Mouse (Mus musculus): Measurements from ENCODE around the gene Gm11444. TPM values are rescaled to one million over a fixed set of nuclear protein-coding genes. Genes with fewer than 3 reads are reported as not detected.

Gm11444 gene
- not detected in 2 replicates for total RNA-seq (2014; rRNA removed)
- polyA plus RNA-seq (2012; rRNA removed) = not detected in 2 replicates

- Histone ChIP-seq H3K27me3 (ENCODE audit: control insufficient read depth, insufficient read depth, low read length) (no peaks in the 10 kb centered on the region), H3K9ac (ENCODE audit: low read depth, low read length) (no peak within 1 kb of the TSS), H3K79me2 (ENCODE audit: control insufficient read depth, insufficient read depth, low read length) (no peaks in the 10 kb centered on the region), H3K4me1 (ENCODE audit: control insufficient read depth, insufficient read depth, low read length) (no peaks in the 10 kb centered on the region), H3K36me3 (ENCODE audit: control insufficient read depth, insufficient read depth, low read length) (no peaks in the 10 kb centered on the region), H3K27ac (replicated peaks; ENCODE audit: insufficient read depth, low read depth, low read length) (no peak within 1 kb of the TSS), H3K4me3 (ENCODE audit: insufficient read depth, low read depth, low read length) (no peak within 1 kb of the TSS)
- TF ChIP-seq CTCF (IDR thresholded peaks at IDR 0.05; ENCODE audit: low read depth, low read length) (no peak), POLR2A (IDR thresholded peaks at IDR 0.05; ENCODE audit: extremely low read depth, insufficient read depth, low read length) (no peak)
- DNase-seq (ENCODE audit: extremely low read depth, low read depth, low spot score) = no peak
- WGBS = 85% methylated on average over 6 of the region's 6 CpGs
Measured at GRCm38 (mm10) chr11:85850233-85850632, at the start of gene Gm11444. Gm11444 (minus strand) TSS chr11:85850333.

- no peaks in the 10 kb centered on the region for H3K79me2 ChIP-seq (ENCODE audit: control insufficient read depth, insufficient read depth, low read length)
- peaks cover 21% of the 10 kb centered on the region for H3K27me3 ChIP-seq (ENCODE audit: control insufficient read depth, insufficient read depth, low read length)
- no peak for TF ChIP-seq POLR2A (IDR thresholded peaks at IDR 0.05; ENCODE audit: extremely low read depth, insufficient read depth, low read length)
- no peak for TF ChIP-seq CTCF (IDR thresholded peaks at IDR 0.05; ENCODE audit: low read depth, low read length)
- H3K4me1 ChIP-seq (ENCODE audit: control insufficient read depth, insufficient read depth, low read length) = no peaks in the 10 kb centered on the region
- no peak overlapping the region for H3K4me3 ChIP-seq (ENCODE audit: insufficient read depth, low read depth, low read length)
- WGBS = 67% methylated on average over 12 of the region's 13 CpGs
- H3K27ac ChIP-seq (replicated peaks; ENCODE audit: insufficient read depth, low read depth, low read length) = no peak overlapping the region
- H3K36me3 ChIP-seq (ENCODE audit: control insufficient read depth, insufficient read depth, low read length) = no peaks in the 10 kb centered on the region
- DNase-seq (ENCODE audit: extremely low read depth, low read depth, low spot score) = no peak
- no peak overlapping the region for H3K9ac ChIP-seq (ENCODE audit: low read depth, low read length)
Measured at GRCm38 (mm10) chr11:85896335-85896985, 46.3 kb upstream of the Gm11444 start.

GRCm38 (mm10) chr11:85894731-85895545, 44.8 kb upstream of the Gm11444 start:
- TF ChIP-seq CTCF (IDR thresholded peaks at IDR 0.05; ENCODE audit: low read depth, low read length) (no peak), POLR2A (IDR thresholded peaks at IDR 0.05; ENCODE audit: extremely low read depth, insufficient read depth, low read length) (no peak)
- DNase-seq (ENCODE audit: extremely low read depth, low read depth, low spot score) = no peak
- Histone ChIP-seq H3K9ac (ENCODE audit: low read depth, low read length) (no peak overlapping the region), H3K4me3 (ENCODE audit: insufficient read depth, low read depth, low read length) (no peak overlapping the region), H3K27me3 (ENCODE audit: control insufficient read depth, insufficient read depth, low read length) (peaks cover 33% of the 10 kb centered on the region), H3K27ac (replicated peaks; ENCODE audit: insufficient read depth, low read depth, low read length) (no peak overlapping the region), H3K36me3 (ENCODE audit: control insufficient read depth, insufficient read depth, low read length) (no peaks in the 10 kb centered on the region), H3K4me1 (ENCODE audit: control insufficient read depth, insufficient read depth, low read length) (no peaks in the 10 kb centered on the region), H3K79me2 (ENCODE audit: control insufficient read depth, insufficient read depth, low read length) (no peaks in the 10 kb centered on the region)
- WGBS = 4% methylated on average over 43 of the region's 43 CpGs

GRCm38 (mm10) chr11:85894136-85894530, 44.0 kb upstream of the Gm11444 start:
- no peak for DNase-seq (ENCODE audit: extremely low read depth, low read depth, low spot score)
- no peak overlapping the region for H3K9ac ChIP-seq (ENCODE audit: low read depth, low read length)
- H3K79me2 ChIP-seq (ENCODE audit: control insufficient read depth, insufficient read depth, low read length) = no peaks in the 10 kb centered on the region
- no peaks in the 10 kb centered on the region for H3K36me3 ChIP-seq (ENCODE audit: control insufficient read depth, insufficient read depth, low read length)
- 21% methylated on average over 3 of the region's 3 CpGs for WGBS
- no peak overlapping the region for H3K27ac ChIP-seq (replicated peaks; ENCODE audit: insufficient read depth, low read depth, low read length)
- H3K4me1 ChIP-seq (ENCODE audit: control insufficient read depth, insufficient read depth, low read length) = no peaks in the 10 kb centered on the region
- TF ChIP-seq CTCF (IDR thresholded peaks at IDR 0.05; ENCODE audit: low read depth, low read length) = no peak
- no peak for TF ChIP-seq POLR2A (IDR thresholded peaks at IDR 0.05; ENCODE audit: extremely low read depth, insufficient read depth, low read length)
- H3K4me3 ChIP-seq (ENCODE audit: insufficient read depth, low read depth, low read length) = no peak overlapping the region
- H3K27me3 ChIP-seq (ENCODE audit: control insufficient read depth, insufficient read depth, low read length) = peaks cover 41% of the 10 kb centered on the region

GRCm38 (mm10) chr11:85893400-85894135, 43.4 kb upstream of the Gm11444 start:
- WGBS = 15% methylated on average over 13 of the region's 13 CpGs
- Histone ChIP-seq H3K9ac (ENCODE audit: low read depth, low read length) (no peak overlapping the region), H3K79me2 (ENCODE audit: control insufficient read depth, insufficient read depth, low read length) (no peaks in the 10 kb centered on the region), H3K4me3 (ENCODE audit: insufficient read depth, low read depth, low read length) (no peak overlapping the region), H3K36me3 (ENCODE audit: control insufficient read depth, insufficient read depth, low read length) (no peaks in the 10 kb centered on the region), H3K27ac (replicated peaks; ENCODE audit: insufficient read depth, low read depth, low read length) (no peak overlapping the region), H3K4me1 (ENCODE audit: control insufficient read depth, insufficient read depth, low read length) (no peaks in the 10 kb centered on the region), H3K27me3 (ENCODE audit: control insufficient read depth, insufficient read depth, low read length) (peaks cover 45% of the 10 kb centered on the region)
- peak; percentile 20 for DNase-seq (ENCODE audit: extremely low read depth, low read depth, low spot score)
- TF ChIP-seq CTCF (IDR thresholded peaks at IDR 0.05; ENCODE audit: low read depth, low read length) = no peak
- TF ChIP-seq POLR2A (IDR thresholded peaks at IDR 0.05; ENCODE audit: extremely low read depth, insufficient read depth, low read length) = no peak

All from liver, adult 2 months (tissue).